Mouse (Mus musculus): ENCODE measurements around the gene Prl4a1. TPM values are rescaled to one million over a fixed set of nuclear protein-coding genes. Genes with fewer than 3 reads are reported as not detected.
"Not testable (repeated sequence)": the region's sequence is repeated elsewhere in the genome, so short reads cannot be mapped to it uniquely, and the experiment has no call there.

Gene Prl4a1
- total RNA-seq (2021), result not detected
- long read RNA-seq, experiment 1, result 0 reads
- long read RNA-seq, experiment 2, result 0 reads

DNA sequence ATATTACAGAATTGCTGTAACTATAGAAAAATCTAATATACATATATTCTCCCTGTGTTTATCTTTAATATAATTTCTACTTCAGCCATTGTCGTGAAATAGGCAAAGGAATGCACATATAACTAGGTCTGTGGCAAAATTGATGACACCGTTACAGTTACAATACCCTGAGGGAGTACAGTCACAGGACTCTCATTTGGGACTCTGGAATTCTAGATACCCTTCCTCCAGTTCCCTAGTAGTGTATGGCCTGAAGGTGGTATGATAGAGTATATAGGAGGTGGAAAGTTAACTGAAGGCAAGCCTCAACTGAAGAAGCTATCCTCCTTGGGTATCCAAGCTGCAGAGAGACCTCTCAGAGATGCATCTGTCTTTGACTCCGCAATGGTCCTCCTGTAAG lies at the start of gene Prl4a1:
Gene Prl4a1 (plus strand): TSS at position 301 of the 400 bp plus-strand sequence.
- DNase-seq (ENCODE audit: low spot score in 2 of 2), result no peak

DNA sequence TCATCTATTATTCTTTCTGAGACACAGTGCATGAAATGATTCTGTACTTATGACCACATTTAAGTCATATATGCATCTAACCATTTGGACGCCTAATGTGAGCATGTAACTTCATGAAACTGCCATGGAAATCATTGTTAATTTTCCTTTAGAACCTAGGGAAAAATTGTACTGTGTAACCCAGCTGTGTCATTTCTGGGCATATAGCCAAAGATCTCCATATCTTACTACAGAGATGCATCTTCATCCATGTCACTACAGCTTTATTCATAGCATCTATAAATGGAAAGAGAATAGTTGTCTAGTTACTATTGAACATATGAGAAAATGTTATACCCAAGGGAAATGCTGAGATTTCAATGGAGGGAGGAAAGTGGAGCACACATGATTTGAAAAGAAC lies 43.1 kb upstream of the Prl4a1 start:
- no peak for DNase-seq (ENCODE audit: low spot score in 2 of 2)

DNA sequence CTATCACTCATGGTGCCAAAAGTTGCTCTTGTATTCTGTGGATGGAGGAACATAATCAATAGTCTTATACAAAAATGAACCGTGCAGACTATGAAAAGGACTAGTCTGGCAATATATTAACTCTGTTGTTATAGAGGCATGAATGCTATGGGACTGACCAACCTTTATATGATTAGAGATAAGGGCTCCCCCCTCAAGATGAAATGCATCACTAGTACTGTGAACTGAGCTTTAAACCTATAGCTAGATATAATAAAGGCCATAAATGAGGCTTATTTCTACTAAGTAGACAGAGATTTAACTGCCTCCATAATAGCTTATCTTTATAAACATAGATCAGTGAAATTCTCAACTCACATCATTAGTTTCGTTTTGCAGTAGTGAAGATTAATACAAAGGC lies 41.7 kb upstream of the Prl4a1 start:
- DNase-seq (ENCODE audit: low spot score in 2 of 2), result not testable (repeated sequence)

DNA sequence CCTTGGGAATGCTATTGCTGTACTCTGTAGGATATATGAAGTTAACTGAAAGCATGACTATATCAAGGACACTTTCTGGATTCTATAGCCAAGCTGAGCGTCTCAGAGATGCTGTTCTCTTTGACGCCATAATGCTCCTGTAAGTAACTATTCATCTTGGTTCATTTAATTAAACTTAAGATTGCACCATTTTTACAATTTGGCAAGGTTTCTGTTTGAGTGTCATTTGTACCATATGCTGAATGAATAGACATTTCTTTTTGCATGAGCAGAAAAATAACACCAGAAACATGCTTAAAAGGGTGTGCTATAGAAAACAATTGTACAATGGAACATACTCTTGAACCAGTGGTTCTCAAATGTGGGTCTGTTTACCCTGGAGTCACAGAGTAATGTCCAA lies 38.4 kb upstream of the Prl4a1 start:
- peak in 1 of 2 experiments; percentile 4 for DNase-seq (ENCODE audit: low spot score in 2 of 2)

DNA sequence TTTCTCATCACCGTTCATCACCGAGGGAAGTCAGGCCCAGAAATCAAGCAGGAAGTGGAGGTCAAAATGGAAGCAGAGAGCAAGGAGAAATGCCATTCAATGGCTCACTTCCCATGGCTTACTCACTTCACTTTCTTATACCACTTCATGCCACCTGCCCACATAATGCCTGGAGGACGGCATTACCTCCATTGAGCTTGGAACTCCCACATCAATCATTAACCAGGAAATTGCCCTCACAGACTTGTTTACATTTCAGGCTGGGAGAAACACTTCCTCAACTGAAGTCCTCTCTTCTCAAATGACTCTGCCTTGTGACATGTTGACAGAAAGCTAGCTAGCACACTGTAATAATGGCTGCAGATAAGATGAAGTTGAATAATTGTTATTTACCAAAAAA lies 19.5 kb upstream of the Prl4a1 start:
- DNase-seq (ENCODE audit: low spot score in 2 of 2), result not testable (repeated sequence)

DNA sequence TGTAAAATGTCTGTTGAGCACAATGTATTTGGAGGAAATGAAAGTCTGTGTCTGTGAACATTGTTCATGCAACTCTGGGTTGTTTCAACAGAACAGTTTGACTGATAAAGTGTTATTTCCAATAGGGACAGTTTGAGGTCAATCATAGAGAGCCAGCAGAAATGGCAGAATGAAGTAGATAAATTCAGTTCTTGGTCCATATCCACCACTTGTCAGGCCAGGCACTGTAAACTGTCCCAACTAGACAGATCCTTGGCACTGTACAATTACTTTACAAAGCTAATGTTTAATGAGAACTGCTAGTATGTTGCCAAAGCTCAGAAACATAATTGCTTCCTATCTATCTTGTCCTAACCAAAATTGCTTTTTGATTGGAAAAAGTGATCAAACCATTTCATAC lies 13.3 kb downstream of the Prl4a1 start:
- peak in 1 of 2 experiments; percentile 15 for DNase-seq (ENCODE audit: low spot score in 2 of 2)

DNA sequence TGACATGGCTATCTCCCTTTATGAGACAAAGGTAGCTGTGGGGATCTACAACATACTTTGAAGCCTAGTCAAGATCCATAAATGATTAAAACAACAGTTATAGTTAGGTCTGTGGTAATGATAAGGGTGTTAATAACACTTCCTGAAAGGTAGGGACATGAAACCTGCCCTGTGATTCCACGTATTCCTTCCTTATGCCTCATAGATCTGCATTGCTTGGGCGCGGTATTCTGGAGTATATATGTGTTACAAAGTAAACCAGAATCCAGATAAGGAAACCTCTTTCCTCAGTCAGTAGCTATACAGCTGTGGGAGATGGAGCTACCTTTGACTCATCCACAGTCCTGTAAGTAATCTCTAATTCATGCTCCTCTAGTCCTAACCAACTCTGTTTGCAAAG lies 53.3 kb downstream of the Prl4a1 start:
- no peak for DNase-seq (ENCODE audit: low spot score in 2 of 2)

Other genes with a start within 250 kb of the Prl4a1 start
- gene Prl7c1, start 235.4 kb upstream of the Prl4a1 start, total RNA-seq (2021), result not detected
- not detected for gene Prl2a1, start 214.6 kb upstream of the Prl4a1 start, total RNA-seq (2021)
- gene Prl2c1, start 166.9 kb upstream of the Prl4a1 start, total RNA-seq (2021), result not detected
- not detected for gene Prl5a1, start 126.3 kb downstream of the Prl4a1 start, total RNA-seq (2021)
- 10 to 100 TPM; 58.5 to 85.4 TPM for gene Gm11361, start 241.3 kb downstream of the Prl4a1 start, total RNA-seq (2021)